Mouse (Mus musculus): ENCODE data around the gene Rasgrp2. TPM values are rescaled to one million over a fixed set of nuclear protein-coding genes. Genes with fewer than 3 reads are reported as not detected.

The Rasgrp2 gene
- polyA plus RNA-seq, 1 experiment from 2014 or later, result 38.5 TPM

DNA sequence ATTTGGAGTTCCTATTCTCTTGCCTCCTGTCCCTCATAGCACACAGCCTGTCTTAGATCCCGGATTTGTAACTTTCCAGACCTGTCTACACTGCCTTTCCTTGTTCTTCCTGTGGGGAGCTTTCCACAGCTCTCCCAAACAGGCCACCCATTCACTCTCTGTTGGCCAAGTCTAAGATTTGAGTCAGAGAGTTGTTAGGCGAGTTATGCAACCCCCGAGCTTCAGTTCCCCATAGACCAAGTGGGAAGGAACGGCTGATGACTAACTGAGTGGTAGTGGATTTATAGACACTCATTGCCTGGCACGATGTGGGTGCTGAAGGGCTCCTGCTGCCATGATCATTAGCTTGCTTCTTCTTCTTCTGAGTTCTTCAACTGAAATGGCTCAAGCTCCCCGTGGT, 60.4 kb downstream of the Rasgrp2 start:
- no peaks in the 10 kb centered on the region for H3K9me3 ChIP-seq (ENCODE audit: control insufficient read depth)
- ATAC-seq, result no peak
- no peak overlapping the region for H3K27ac ChIP-seq (ENCODE audit: low read depth, low read length)
- WGBS, result 77% methylated on average over 6 of the region's 6 CpGs
- H3K27me3 ChIP-seq (replicated peaks; ENCODE audit: control insufficient read depth, insufficient read depth, low read length), result no peaks in the 10 kb centered on the region; the same call in 1 of the 2 replicates
- TF ChIP-seq CTCF (IDR thresholded peaks at IDR 0.05; ENCODE audit: low read depth), result no peak
- H3K4me3 ChIP-seq (ENCODE audit: low read depth, low read length), result no peak overlapping the region
- no peak overlapping the region for H3K4me2 ChIP-seq (replicated peaks; ENCODE audit: low read depth)
- H3K9ac ChIP-seq (ENCODE audit: low read depth, low read length), result no peak overlapping the region
- H3K36me3 ChIP-seq (ENCODE audit: control insufficient read depth, insufficient read depth), result no peaks in the 10 kb centered on the region
- H3K4me1 ChIP-seq (replicated peaks; ENCODE audit: control insufficient read depth, insufficient read depth, low read length), result no peaks in the 10 kb centered on the region

DNA sequence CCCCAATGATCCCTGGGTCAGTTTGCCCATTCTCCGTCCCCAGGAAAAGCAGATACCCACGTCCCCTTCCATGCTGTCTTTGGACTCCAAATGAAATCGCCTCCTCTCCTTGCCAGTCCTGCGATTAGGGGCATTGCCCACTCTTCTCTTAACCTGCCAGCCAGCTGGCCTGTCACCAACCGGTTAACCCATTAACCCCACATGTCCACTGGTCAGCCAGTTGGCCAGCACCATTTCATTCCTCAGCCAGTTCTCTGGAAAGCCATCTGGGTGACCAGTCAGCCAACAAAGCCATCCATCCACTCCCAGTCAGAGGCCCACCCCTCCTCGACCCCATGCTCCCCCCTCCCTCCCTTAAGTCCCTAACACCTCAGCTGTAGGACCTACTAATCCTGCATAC, 63.7 kb downstream of the Rasgrp2 start:
- TF ChIP-seq CTCF (IDR thresholded peaks at IDR 0.05; ENCODE audit: low read depth), result no peak
- Histone ChIP-seq H3K4me2 (replicated peaks; ENCODE audit: low read depth) (no peak overlapping the region), H3K36me3 (ENCODE audit: control insufficient read depth, insufficient read depth) (no peaks in the 10 kb centered on the region), H3K9me3 (ENCODE audit: control insufficient read depth) (no peaks in the 10 kb centered on the region), H3K4me3 (ENCODE audit: low read depth, low read length) (no peak overlapping the region), H3K27ac (ENCODE audit: low read depth, low read length) (no peak overlapping the region), H3K9ac (ENCODE audit: low read depth, low read length) (no peak overlapping the region), H3K27me3 (replicated peaks; ENCODE audit: control insufficient read depth, insufficient read depth, low read length) (no peaks in the 10 kb centered on the region; the same call in 1 of the 2 replicates), H3K4me1 (replicated peaks; ENCODE audit: control insufficient read depth, insufficient read depth, low read length) (no peaks in the 10 kb centered on the region)
- 40% methylated on average over 6 of the region's 6 CpGs for WGBS
- no peak for ATAC-seq

DNA sequence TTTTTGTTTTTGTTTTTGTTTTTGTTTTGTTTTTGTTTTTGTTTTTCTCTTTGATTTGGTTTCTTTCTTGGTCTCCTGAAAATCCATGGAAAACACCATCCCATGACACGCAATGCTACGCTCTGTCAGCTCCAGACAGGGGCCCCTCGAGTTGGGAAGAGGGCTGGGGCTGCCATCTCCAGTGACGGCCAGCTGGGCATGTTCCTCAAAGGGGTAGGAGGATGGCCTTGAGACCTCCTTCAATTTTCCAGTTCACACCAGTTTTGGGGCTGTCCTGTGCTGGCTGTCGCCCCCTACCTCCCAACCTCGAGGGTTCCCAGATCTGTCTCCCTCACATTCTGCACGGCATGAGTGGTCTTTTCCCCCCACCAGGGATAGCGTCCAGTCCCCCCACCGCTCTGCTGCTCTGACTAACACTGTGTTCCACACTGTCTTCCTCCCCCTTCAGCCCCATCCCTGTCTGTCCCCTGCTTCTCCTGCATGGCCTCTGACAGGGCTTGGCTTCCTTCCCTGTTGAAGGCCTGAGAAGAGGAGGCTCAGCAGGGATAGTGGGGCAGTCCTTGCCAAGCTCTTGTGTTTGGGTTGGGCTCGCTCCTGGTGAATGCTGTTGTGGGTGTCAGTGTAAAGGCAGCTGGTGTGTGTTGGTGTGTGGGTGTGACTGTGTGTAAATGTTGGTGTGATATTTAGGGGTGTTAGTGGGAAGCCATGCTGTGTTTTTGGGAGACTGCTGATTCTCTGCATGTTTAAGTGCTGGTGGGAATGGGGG, 65.3 kb downstream of the Rasgrp2 start:
- Histone ChIP-seq H3K36me3 (ENCODE audit: control insufficient read depth, insufficient read depth) (no peaks in the 10 kb centered on the region), H3K9me3 (ENCODE audit: control insufficient read depth) (no peaks in the 10 kb centered on the region), H3K4me2 (replicated peaks; ENCODE audit: low read depth) (no peak overlapping the region), H3K27me3 (replicated peaks; ENCODE audit: control insufficient read depth, insufficient read depth, low read length) (no peaks in the 10 kb centered on the region; the same call in 1 of the 2 replicates), H3K4me3 (ENCODE audit: low read depth, low read length) (no peak overlapping the region), H3K4me1 (replicated peaks; ENCODE audit: control insufficient read depth, insufficient read depth, low read length) (no peaks in the 10 kb centered on the region), H3K9ac (ENCODE audit: low read depth, low read length) (no peak overlapping the region), H3K27ac (ENCODE audit: low read depth, low read length) (no peak overlapping the region)
- TF ChIP-seq CTCF (IDR thresholded peaks at IDR 0.05; ENCODE audit: low read depth), result 0 out of 2 replicates have a peak, but pooled peaks have one; percentile 19
- WGBS, result 58% methylated on average over 10 of the region's 10 CpGs
- ATAC-seq, result no peak

Other genes with a start within 250 kb of the Rasgrp2 start
- gene Majin, start 215.0 kb upstream of the Rasgrp2 start, polyA plus RNA-seq (2015; fragmentation: Nextera tagmentation; extraction: Ambion mirVana), result 0.20 TPM in 1 of 2 replicates, not detected in the other
- 0.26 and 0.34 TPM in 2 replicates for gene Gpha2, start 173.0 kb upstream of the Rasgrp2 start, polyA plus RNA-seq (2015; fragmentation: Nextera tagmentation; extraction: Ambion mirVana)
- 15.2 and 17.1 TPM in 2 replicates for gene Ppp2r5b, start 163.5 kb upstream of the Rasgrp2 start, polyA plus RNA-seq (2015; fragmentation: Nextera tagmentation; extraction: Ambion mirVana)
- gene Atg2a, start 157.7 kb upstream of the Rasgrp2 start, polyA plus RNA-seq (2015; fragmentation: Nextera tagmentation; extraction: Ambion mirVana), result 3.6 and 4.0 TPM in 2 replicates
- 177 and 201 TPM in 2 replicates for gene Ehd1, start 122.6 kb upstream of the Rasgrp2 start, polyA plus RNA-seq (2015; fragmentation: Nextera tagmentation; extraction: Ambion mirVana)
- 1.8 and 2.3 TPM in 2 replicates for gene Cdc42bpg, start 92.9 kb upstream of the Rasgrp2 start, polyA plus RNA-seq (2015; fragmentation: Nextera tagmentation; extraction: Ambion mirVana)
- gene Men1, start 64.4 kb upstream of the Rasgrp2 start, polyA plus RNA-seq (2015; fragmentation: Nextera tagmentation; extraction: Ambion mirVana), result 17.1 and 19.6 TPM in 2 replicates
- gene Map4k2, start 58.2 kb upstream of the Rasgrp2 start, polyA plus RNA-seq (2015; fragmentation: Nextera tagmentation; extraction: Ambion mirVana), result 4.1 and 4.3 TPM in 2 replicates
- 51.9 and 55.3 TPM in 2 replicates for gene Sf1, start 35.6 kb upstream of the Rasgrp2 start, polyA plus RNA-seq (2015; fragmentation: Nextera tagmentation; extraction: Ambion mirVana)
- gene Pygm, start 14.9 kb upstream of the Rasgrp2 start, polyA plus RNA-seq (2015; fragmentation: Nextera tagmentation; extraction: Ambion mirVana), result 4.1 and 4.7 TPM in 2 replicates
- gene Nrxn2, start 19.4 kb downstream of the Rasgrp2 start, polyA plus RNA-seq (2015; fragmentation: Nextera tagmentation; extraction: Ambion mirVana), result 1.2 and 1.4 TPM in 2 replicates
- gene Slc22a12, start 143.7 kb downstream of the Rasgrp2 start, polyA plus RNA-seq (2015; fragmentation: Nextera tagmentation; extraction: Ambion mirVana), result not detected in 2 replicates